Mouse (Mus musculus): Measurements from ENCODE around the gene Gm17581. TPM values are rescaled to one million over a fixed set of nuclear protein-coding genes. Genes with fewer than 3 reads are reported as not detected.

The Gm17581 gene
- total and polyA plus RNA-seq, 2 experiments: not detected

DNA sequence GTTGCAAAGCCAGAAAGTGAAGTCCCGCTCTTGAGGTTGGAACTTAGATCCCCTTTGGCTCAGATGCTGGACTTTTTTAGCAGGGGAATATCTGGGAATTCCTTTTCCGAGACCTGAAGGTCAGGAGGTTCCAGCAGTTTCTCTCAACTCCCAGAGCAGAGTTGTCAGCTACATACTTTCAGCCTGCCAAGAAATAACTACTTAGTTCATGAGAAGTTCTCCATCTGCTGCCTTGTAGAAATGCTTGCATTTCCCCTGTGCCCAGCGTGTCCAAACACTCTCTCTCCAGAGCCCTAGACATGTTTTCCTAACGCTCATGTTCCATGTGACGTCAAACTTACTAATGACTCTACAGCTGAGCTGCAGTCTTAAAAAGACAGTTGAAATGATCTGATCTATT lies 586 bp downstream of the Gm17581 start:
- 83% methylated on average over 5 of the region's 5 CpGs for WGBS
- H3K4me1 ChIP-seq (ENCODE audit: control insufficient read depth, insufficient read depth, low read length): no peaks in the 10 kb centered on the region
- DNase-seq (ENCODE audit: extremely low read depth, low read depth, low spot score): no peak

DNA sequence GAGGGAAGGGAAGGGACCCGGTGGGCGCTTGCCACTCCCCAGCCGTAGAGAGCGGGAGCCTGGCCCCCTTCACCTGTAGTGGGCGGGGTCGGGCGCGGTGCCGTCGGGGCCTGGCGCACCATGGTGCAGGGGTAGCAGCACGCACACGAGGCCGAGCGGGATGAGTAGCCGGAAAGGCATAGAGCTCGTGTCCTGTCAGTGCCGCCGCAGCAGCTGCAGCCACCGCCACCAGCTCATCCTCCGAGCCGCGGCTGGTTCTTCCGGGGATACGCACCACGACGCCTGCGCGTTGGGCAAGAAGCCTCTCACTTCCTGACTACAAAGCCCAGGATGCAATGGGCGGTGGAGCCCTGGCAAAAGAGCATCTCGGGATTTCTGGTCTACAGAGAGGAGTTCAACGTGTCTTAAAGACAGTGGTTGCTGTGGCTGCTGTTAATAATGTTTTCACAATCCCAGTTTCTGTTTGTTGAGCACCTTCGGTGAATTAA lies 6.5 kb downstream of the Gm17581 start, which contains the start of gene Edem2:
TSS of gene Edem2 (minus strand) at position 318 of the 488 bp plus-strand sequence.
- Histone ChIP-seq H3K27ac (replicated peaks; ENCODE audit: insufficient read depth, low read depth, low read length) (peak within 1 kb of the TSS; percentile 17; the same call in 1 of the 2 replicates), H3K79me2 (ENCODE audit: control insufficient read depth, insufficient read depth, low read length) (no peaks in the 10 kb centered on the region; the same call in 1 of the 2 replicates), H3K4me1 (ENCODE audit: control insufficient read depth, insufficient read depth, low read length) (peaks cover 11% of the 10 kb centered on the region), H3K27me3 (ENCODE audit: control insufficient read depth, insufficient read depth, low read length) (no peaks in the 10 kb centered on the region), H3K9ac (ENCODE audit: low read depth, low read length) (peak within 1 kb of the TSS; percentile 93), H3K4me3 (ENCODE audit: insufficient read depth, low read depth, low read length) (peak within 1 kb of the TSS; percentile 91), H3K36me3 (ENCODE audit: control insufficient read depth, insufficient read depth, low read length) (peaks cover 2% of the 10 kb centered on the region; the same call in 1 of the 2 replicates)
- under 1% methylated on average over 30 of the region's 33 CpGs for WGBS
- TF ChIP-seq CTCF (IDR thresholded peaks at IDR 0.05; ENCODE audit: low read depth, low read length): no peak
- peak; percentile 72 for TF ChIP-seq POLR2A (IDR thresholded peaks at IDR 0.05; ENCODE audit: extremely low read depth, insufficient read depth, low read length)
- DNase-seq (ENCODE audit: extremely low read depth, low read depth, low spot score): peak; percentile 88

More for the DNA sequence above, 586 bp downstream of the Gm17581 start:
- no peak overlapping the region for H3K4me3 ChIP-seq (ENCODE audit: insufficient read depth, low read depth, low read length)
- H3K27ac ChIP-seq (replicated peaks; ENCODE audit: insufficient read depth, low read depth, low read length): no peak overlapping the region
- TF ChIP-seq POLR2A (IDR thresholded peaks at IDR 0.05; ENCODE audit: extremely low read depth, insufficient read depth, low read length): no peak
- TF ChIP-seq CTCF (IDR thresholded peaks at IDR 0.05; ENCODE audit: low read depth, low read length): no peak
- no peaks in the 10 kb centered on the region for H3K36me3 ChIP-seq (ENCODE audit: control insufficient read depth, insufficient read depth, low read length)
- H3K79me2 ChIP-seq (ENCODE audit: control insufficient read depth, insufficient read depth, low read length): no peaks in the 10 kb centered on the region
- no peak overlapping the region for H3K9ac ChIP-seq (ENCODE audit: low read depth, low read length)
- H3K27me3 ChIP-seq (ENCODE audit: control insufficient read depth, insufficient read depth, low read length): no peaks in the 10 kb centered on the region

DNA sequence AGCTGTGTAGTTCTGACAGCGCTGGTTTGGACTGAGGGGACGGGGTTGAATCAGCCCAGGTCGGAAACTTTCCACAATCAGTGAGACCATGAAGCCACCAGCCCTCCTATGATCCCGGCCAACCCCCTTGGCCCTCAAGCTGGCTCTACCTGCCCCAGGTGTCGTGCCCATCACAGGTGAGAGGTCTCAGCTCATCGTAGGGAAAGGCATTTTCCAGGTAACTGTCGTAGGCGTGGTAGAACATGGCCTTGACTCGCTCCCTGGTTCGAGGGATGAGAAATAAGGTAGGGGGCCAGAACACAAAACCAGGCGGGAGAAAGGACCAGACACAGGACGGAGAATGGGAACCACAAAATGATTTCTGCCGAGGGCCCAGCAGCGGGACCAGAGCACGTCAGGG lies 6.9 kb downstream of the Gm17581 start:
- TF ChIP-seq CTCF (IDR thresholded peaks at IDR 0.05; ENCODE audit: low read depth, low read length) (no peak), POLR2A (IDR thresholded peaks at IDR 0.05; ENCODE audit: extremely low read depth, insufficient read depth, low read length) (no peak)
- peak overlapping the region; percentile 17; the same call in 1 of the 2 replicates for H3K27ac ChIP-seq (replicated peaks; ENCODE audit: insufficient read depth, low read depth, low read length)
- peaks cover 11% of the 10 kb centered on the region for H3K4me1 ChIP-seq (ENCODE audit: control insufficient read depth, insufficient read depth, low read length)
- 2% methylated on average over 15 of the region's 15 CpGs for WGBS
- H3K27me3 ChIP-seq (ENCODE audit: control insufficient read depth, insufficient read depth, low read length): no peaks in the 10 kb centered on the region
- H3K9ac ChIP-seq (ENCODE audit: low read depth, low read length): peak overlapping the region; percentile 93
- no peak for DNase-seq (ENCODE audit: extremely low read depth, low read depth, low spot score)
- no peaks in the 10 kb centered on the region; the same call in 1 of the 2 replicates for H3K79me2 ChIP-seq (ENCODE audit: control insufficient read depth, insufficient read depth, low read length)
- H3K36me3 ChIP-seq (ENCODE audit: control insufficient read depth, insufficient read depth, low read length): peaks cover 4% of the 10 kb centered on the region; the same call in 1 of the 2 replicates
- H3K4me3 ChIP-seq (ENCODE audit: insufficient read depth, low read depth, low read length): peak overlapping the region; percentile 91

DNA sequence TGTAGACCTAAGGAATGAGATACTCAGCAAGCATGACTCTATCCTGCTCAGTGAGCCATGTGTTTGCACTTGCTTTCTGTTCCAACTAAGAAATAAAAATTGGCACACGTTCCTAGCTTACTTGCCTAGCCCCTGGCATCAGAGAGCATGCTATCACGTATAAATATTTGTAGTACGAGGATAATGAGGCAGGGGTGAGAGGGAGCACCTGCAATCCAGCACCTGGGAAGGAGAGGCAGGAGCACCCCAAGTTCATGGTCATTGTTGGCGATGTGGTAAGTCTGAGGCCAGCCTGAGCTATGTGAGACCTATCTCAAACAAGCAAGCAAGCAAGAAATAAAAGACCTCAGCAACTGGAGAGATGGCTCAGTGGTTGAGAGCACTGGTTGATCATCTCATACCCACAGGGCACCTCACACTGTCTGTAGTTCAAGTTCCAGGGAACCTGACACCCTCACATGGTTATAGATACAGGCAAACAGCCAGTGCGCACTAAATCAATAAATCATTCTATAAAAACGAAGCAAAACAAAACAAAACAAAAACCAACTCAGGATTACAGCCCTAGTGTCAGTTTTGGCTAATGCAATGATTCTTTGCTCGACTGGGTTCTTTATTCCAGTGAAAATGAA lies 7.8 kb downstream of the Gm17581 start:
- 20% methylated on average over 7 of the region's 7 CpGs for WGBS
- H3K36me3 ChIP-seq (ENCODE audit: control insufficient read depth, insufficient read depth, low read length): peaks cover 5% of the 10 kb centered on the region; the same call in 1 of the 2 replicates
- no peak for TF ChIP-seq POLR2A (IDR thresholded peaks at IDR 0.05; ENCODE audit: extremely low read depth, insufficient read depth, low read length)
- no peak for TF ChIP-seq CTCF (IDR thresholded peaks at IDR 0.05; ENCODE audit: low read depth, low read length)
- peak; percentile 71 for DNase-seq (ENCODE audit: extremely low read depth, low read depth, low spot score)
- H3K27me3 ChIP-seq (ENCODE audit: control insufficient read depth, insufficient read depth, low read length): no peaks in the 10 kb centered on the region
- no peak overlapping the region for H3K9ac ChIP-seq (ENCODE audit: low read depth, low read length)
- H3K27ac ChIP-seq (replicated peaks; ENCODE audit: insufficient read depth, low read depth, low read length): peak overlapping the region; percentile 51
- H3K4me1 ChIP-seq (ENCODE audit: control insufficient read depth, insufficient read depth, low read length): peaks cover 11% of the 10 kb centered on the region
- no peaks in the 10 kb centered on the region; the same call in 1 of the 2 replicates for H3K79me2 ChIP-seq (ENCODE audit: control insufficient read depth, insufficient read depth, low read length)
- H3K4me3 ChIP-seq (ENCODE audit: insufficient read depth, low read depth, low read length): no peak overlapping the region

DNA sequence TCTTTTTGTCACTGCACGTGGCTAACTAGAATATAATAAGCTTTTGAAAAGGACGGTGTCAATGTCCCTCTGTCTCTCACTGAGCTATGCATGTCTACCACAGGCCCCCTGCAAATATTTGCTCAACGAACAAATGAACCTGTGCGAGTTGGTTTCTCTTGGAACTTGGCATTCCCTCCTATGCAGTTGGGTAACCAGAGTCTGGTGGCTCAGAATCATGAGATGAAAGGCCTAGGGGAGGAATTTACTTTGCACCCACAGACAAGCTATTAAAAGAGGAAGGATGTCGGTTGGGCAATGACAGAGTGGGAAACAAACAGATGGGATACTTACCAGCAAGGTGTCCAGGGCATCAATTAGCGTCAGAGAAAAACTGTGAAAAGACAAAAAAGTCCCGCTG lies 9.4 kb downstream of the Gm17581 start:
- no peak overlapping the region for H3K4me3 ChIP-seq (ENCODE audit: insufficient read depth, low read depth, low read length)
- no peaks in the 10 kb centered on the region for H3K27me3 ChIP-seq (ENCODE audit: control insufficient read depth, insufficient read depth, low read length)
- H3K4me1 ChIP-seq (ENCODE audit: control insufficient read depth, insufficient read depth, low read length): peaks cover 11% of the 10 kb centered on the region
- DNase-seq (ENCODE audit: extremely low read depth, low read depth, low spot score): peak; percentile 71
- TF ChIP-seq CTCF (IDR thresholded peaks at IDR 0.05; ENCODE audit: low read depth, low read length) (no peak), POLR2A (IDR thresholded peaks at IDR 0.05; ENCODE audit: extremely low read depth, insufficient read depth, low read length) (no peak)
- H3K36me3 ChIP-seq (ENCODE audit: control insufficient read depth, insufficient read depth, low read length): peaks cover 5% of the 10 kb centered on the region; the same call in 1 of the 2 replicates
- H3K79me2 ChIP-seq (ENCODE audit: control insufficient read depth, insufficient read depth, low read length): no peaks in the 10 kb centered on the region; the same call in 1 of the 2 replicates
- 23% methylated on average over 7 of the region's 7 CpGs for WGBS
- H3K27ac ChIP-seq (replicated peaks; ENCODE audit: insufficient read depth, low read depth, low read length): peak overlapping the region; percentile 44; the same call in 1 of the 2 replicates
- H3K9ac ChIP-seq (ENCODE audit: low read depth, low read length): no peak overlapping the region

DNA sequence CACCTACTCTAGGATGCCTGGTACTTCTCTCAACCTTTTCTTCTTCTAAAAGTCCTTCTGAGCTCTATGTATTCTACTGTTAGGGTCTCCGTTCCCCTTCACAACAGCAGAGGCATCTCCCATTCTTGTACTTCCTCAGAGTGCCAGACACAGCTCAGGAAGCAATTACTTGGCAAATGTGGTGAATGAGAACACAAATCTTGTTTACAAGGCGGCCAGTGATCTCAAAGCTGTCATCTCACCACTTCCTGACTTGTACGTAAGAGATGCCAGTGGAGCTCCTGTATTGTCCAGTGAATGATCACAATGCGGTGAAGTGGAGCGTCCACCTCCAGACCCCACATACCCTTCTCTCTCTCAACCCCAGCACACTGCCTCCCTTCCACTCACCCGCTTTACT lies 11.1 kb downstream of the Gm17581 start:
- Histone ChIP-seq H3K4me1 (ENCODE audit: control insufficient read depth, insufficient read depth, low read length) (peaks cover 11% of the 10 kb centered on the region), H3K27ac (replicated peaks; ENCODE audit: insufficient read depth, low read depth, low read length) (no peak overlapping the region), H3K36me3 (ENCODE audit: control insufficient read depth, insufficient read depth, low read length) (peaks cover 12% of the 10 kb centered on the region), H3K27me3 (ENCODE audit: control insufficient read depth, insufficient read depth, low read length) (no peaks in the 10 kb centered on the region), H3K79me2 (ENCODE audit: control insufficient read depth, insufficient read depth, low read length) (no peaks in the 10 kb centered on the region; the same call in 1 of the 2 replicates), H3K4me3 (ENCODE audit: insufficient read depth, low read depth, low read length) (no peak overlapping the region), H3K9ac (ENCODE audit: low read depth, low read length) (no peak overlapping the region)
- no peak for DNase-seq (ENCODE audit: extremely low read depth, low read depth, low spot score)
- TF ChIP-seq CTCF (IDR thresholded peaks at IDR 0.05; ENCODE audit: low read depth, low read length): no peak
- TF ChIP-seq POLR2A (IDR thresholded peaks at IDR 0.05; ENCODE audit: extremely low read depth, insufficient read depth, low read length): no peak
- 80% methylated on average over 6 of the region's 6 CpGs for WGBS
